Mouse (Mus musculus): ENCODE data around the gene Pbld1.

Pbld1 gene

GRCm38 (mm10) chr10:63098191-63098590 lies 38.2 kb downstream of the Pbld1 start:
- no peak for DNase-seq

DNA sequence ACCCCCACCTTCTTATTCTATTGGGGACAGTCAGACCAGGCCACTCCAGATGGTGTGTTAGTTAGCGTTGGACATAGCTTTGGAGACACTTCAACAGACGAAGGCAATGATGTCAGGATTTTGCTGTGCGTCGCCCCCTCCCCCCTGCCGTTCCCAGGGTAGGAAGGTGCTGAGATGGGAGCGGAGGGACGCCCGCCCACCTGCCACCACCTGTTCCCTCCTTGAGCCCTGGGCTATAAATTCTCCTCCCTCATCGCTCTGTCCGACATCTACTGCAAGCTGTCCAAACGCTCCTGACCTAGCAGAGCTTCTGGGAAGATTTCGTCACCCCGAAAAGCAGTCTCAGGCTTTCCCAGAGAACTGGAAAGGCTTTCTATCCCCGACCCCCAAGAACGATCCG lies 39.6 kb downstream of the Pbld1 start, which contains the start of gene Atoh7:
Gene Atoh7 (plus strand): TSS at position 131 of the 400 bp plus-strand sequence.
- DNase-seq: no peak

- DNase-seq: no peak
Measured at GRCm38 (mm10) chr10:63099941-63100562, 40.1 kb downstream of the Pbld1 start.

GRCm38 (mm10) chr10:63100657-63101056 lies 40.7 kb downstream of the Pbld1 start:
- DNase-seq: no peak

DNA sequence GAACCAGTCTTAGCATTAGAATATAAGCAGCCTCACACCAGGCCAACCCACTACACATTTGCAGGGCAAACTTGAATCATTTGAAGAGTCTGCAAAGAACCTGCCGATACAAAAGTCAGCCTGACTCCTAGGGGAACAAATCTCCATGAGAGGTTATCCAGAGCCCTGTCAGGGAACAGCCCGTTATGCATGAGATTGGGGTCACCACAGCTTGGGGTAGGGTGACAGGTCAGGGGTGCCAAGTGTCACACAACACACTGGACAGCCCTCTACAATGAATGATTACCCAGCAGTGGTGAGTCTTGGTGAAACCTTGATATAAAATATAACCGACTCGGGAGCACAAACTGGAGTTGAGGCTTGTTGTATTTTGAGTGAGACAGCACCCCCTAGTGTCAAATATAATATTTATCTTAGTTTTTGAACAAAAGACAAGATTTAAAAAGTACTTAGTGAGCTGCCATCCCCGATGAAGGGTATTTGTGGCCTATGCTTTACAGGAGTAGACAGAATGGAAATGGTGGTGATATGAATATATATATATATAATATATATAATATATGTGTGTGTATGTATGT lies 53.2 kb downstream of the Pbld1 start:
- DNase-seq: no peak

DNA sequence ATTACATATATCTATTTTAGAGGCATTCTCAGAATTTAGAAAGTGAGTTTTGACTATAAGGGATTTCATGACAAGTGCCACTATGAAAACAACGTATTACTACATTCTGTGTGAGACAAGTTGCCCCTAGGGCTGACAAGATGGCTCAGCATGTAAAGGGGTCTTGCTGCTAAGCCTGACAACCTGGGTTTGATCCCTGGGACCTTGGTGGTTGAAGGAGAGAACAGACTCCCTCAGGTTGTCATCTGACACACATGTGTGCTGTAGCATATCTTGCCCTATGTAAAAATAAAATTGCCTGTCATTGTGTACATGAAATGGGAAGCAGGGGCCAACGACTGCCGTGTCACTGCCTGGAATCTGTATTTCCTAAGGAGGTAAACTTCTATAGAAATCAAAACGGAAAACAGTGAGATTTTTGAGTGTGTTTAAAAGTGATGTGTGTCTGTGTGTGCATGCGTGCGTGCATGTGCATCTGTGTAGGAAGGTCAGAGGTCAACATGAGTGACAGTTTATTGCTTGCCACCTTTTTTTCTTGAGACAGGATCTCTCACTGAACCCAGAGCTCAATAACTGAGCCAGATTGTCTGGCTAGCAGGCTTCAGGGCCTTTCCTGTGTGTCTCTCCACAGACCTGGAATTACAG lies 53.9 kb downstream of the Pbld1 start:
- DNase-seq: no peak

- no peak for DNase-seq
Measured at GRCm38 (mm10) chr10:63115881-63116280, 55.9 kb downstream of the Pbld1 start.

DNA sequence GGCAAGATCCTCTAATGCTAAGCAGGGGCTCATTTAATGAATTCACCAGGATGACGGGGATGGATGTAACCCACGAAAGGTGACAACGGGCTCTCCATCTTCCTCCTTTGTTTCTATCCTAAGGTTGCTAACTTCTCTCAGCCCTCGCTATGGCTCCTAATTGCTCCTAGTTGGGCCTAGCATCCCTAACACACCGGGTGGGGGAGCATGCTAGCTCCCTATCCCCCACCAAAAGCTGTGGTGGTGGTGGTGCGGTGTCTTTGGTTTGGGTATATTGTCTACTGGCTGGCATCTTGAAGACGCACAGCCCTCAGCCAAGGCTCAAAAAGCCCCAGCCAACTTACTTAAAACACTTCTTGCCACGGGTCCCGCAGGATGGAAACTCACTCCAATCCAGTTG lies 56.4 kb downstream of the Pbld1 start:
- DNase-seq: no peak

GRCm38 (mm10) chr10:63117583-63117982 lies 57.6 kb downstream of the Pbld1 start:
- no peak for DNase-seq

DNA sequence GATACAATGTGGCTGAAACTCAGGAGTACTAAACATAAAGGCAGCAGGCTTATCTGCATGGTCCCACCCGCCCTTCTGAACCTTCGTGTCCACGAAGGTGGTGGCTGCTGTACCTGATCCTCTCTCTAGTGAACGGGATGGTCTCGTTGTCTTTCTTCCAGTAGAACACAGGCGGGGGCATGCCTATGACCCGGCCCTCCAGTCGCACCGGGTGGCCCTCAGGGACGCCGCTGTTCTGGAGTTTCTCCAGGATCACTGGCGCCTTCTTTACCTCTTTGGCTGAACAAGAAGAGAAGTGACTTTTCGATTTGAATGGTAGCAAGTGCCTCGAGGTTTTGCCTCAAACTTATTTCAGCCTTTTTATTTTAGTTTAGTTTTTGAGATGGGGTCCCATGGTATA lies 60.0 kb downstream of the Pbld1 start:
- DNase-seq: no peak

DNA sequence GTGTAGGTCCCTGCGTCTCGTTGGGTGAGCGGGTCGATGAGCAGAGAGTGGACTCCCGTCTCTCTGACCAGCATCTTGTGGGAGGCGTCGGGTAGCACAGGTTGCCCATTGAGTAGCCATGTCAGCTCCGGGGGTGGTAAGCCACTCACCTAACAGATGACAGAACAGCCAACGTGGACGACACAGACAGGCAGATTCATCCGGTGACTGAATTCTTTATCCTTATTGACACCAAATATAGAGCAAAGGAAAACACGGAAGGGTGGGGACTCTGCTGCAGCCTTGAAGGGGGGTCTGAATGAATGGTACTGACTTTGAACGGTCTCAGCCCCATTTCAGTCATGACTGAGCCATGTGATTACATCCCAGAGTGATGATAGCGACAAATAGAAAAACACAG lies 62.0 kb downstream of the Pbld1 start:
- no peak for DNase-seq

- peak; percentile 67 for DNase-seq
Measured at GRCm38 (mm10) chr10:63122516-63122915, 62.6 kb downstream of the Pbld1 start.

- no peak for DNase-seq
Measured at GRCm38 (mm10) chr10:63123141-63123540, 63.2 kb downstream of the Pbld1 start.

- DNase-seq: no peak
Measured at GRCm38 (mm10) chr10:63124016-63124415, 64.1 kb downstream of the Pbld1 start.

GRCm38 (mm10) chr10:63125343-63125742 lies 65.4 kb downstream of the Pbld1 start:
- DNase-seq: no peak

DNA sequence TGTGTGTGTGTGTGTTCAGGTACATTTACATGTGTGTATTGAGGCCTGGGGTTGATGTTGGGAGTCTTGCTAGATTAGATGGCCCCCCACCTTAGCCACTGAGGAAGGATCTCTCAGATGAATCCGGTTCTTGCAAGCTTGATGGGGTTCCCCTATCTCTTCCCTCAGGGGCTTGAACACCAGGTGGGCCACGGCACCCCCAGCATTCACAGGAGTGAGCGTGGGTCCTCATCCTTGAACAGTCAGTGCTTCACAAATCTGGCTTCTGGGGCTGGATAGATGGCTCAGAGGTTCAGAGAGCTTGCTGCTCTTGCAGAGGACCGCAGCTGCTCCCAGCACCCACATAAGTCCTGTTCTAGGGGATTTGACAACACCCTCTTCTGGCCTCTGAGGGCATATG lies 66.2 kb downstream of the Pbld1 start:
- DNase-seq: no peak

DNA sequence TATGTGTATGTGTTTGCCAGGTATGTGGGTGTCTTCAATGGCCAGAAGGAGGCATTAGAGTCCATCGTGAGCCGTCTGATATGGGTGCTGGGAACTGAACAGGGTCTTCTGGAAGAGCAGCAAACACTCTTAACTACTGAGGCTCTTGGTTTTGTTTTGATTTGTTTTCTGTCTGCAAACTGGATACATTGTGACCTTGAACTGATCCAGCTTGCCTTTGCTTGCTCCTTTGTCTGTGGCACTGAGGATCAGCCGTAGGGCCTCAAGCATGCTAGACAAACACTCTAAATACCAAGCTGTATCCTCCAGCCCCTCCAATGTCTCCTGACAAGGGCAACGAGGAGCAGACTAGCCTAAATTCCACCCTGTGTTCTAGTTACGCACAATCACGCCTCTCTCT lies 67.2 kb downstream of the Pbld1 start:
- DNase-seq: no peak

Measured in lung, postnatal 36 days (tissue).